Mouse (Mus musculus): ENCODE measurements around the gene Myh7.

Gene Myh7

DNA sequence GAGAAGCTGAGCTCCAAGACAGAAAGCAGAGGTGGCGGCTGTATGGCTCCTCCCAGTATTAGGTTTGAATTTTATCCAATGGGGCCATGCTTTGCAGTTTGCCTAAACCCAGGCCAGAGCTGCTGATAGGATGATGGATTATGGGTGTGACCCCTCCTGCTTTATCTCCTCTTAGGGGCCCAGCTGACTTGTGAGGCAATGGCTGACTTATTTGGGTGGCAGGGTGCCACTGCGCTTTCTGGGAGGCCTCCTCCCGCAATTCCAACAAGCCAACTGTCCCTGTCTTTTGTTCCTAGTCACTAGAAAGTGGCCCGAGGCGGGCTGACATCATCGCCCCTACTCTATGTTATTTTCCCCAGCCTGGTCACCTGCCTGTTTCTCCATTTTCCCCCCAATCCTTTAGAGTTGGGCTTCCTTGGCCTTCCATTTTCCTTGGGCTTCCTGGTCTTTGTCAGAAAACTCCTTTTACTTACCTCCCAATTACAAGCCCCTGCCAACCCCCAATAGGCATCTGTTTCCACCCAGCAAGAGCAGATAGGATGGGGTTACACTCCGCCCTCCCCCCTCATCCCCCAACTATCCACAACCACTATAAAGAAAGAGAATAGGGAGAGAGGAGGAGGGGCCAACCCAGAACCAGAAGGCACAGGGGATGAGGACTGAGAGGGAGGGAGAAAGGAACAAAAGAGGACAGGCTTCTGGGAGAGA, 69.6 kb downstream of the Myh7 start:
- in situ Hi-C loops (cut with MboI, MseI), result loop anchor here in 1 of 2 experiments (25.0 kb wide), 1 partner anchor 1938 kb away; no protein-coding TSS in a partner anchor

All from T-helper 17 cell (primary cell).